Mouse (Mus musculus): Measurements from ENCODE around the gene Dtnb. TPM values are rescaled to one million over a fixed set of nuclear protein-coding genes. Genes with fewer than 3 reads are reported as not detected.

Gene Dtnb
- total and polyA plus RNA-seq, 2 experiments from 2014 or later: 4.7 to 25.5 TPM

- H3K4me1 ChIP-seq (ENCODE audit: control insufficient read depth, insufficient read depth): peaks cover 15% of the 10 kb centered on the region
- H3K36me3 ChIP-seq (replicated peaks; ENCODE audit: control insufficient read depth, insufficient read depth, low read length): no peaks in the 10 kb centered on the region
- no peak overlapping the region for H3K4me3 ChIP-seq (ENCODE audit: low read depth, low read length)
- no peak overlapping the region for H3K9ac ChIP-seq (replicated peaks; ENCODE audit: low read depth, low read length)
- no peaks in the 10 kb centered on the region for H3K27me3 ChIP-seq (ENCODE audit: control insufficient read depth, insufficient read depth, low read length)
- WGBS: 85% methylated on average over 7 of the region's 7 CpGs
- H3K27ac ChIP-seq (ENCODE audit: low read depth): no peak overlapping the region
- H3K9me3 ChIP-seq (replicated peaks; ENCODE audit: control insufficient read depth, low read length): no peaks in the 10 kb centered on the region
- DNase-seq (ENCODE audit: low spot score) (no peak), ATAC-seq (ENCODE audit: insufficient read depth, low read depth) (no peak)
- TF ChIP-seq CTCF (IDR thresholded peaks at IDR 0.05; ENCODE audit: low read depth): no peak
- TF ChIP-seq EP300 (IDR thresholded peaks at IDR 0.05; ENCODE audit: low read depth): no peak
- H3K4me2 ChIP-seq (ENCODE audit: low read depth, low read length): no peak overlapping the region
These were observed 164.8 kb downstream of the Dtnb start for GRCm38 (mm10) chr12:3737009-3737408.

GRCm38 (mm10) chr12:3738741-3739529, 166.8 kb downstream of the Dtnb start:
- Histone ChIP-seq H3K27me3 (ENCODE audit: control insufficient read depth, insufficient read depth, low read length) (no peaks in the 10 kb centered on the region), H3K27ac (ENCODE audit: low read depth) (no peak overlapping the region), H3K4me3 (ENCODE audit: low read depth, low read length) (no peak overlapping the region), H3K4me2 (ENCODE audit: low read depth, low read length) (no peak overlapping the region), H3K9ac (replicated peaks; ENCODE audit: low read depth, low read length) (no peak overlapping the region), H3K4me1 (ENCODE audit: control insufficient read depth, insufficient read depth) (peaks cover 10% of the 10 kb centered on the region), H3K36me3 (replicated peaks; ENCODE audit: control insufficient read depth, insufficient read depth, low read length) (no peaks in the 10 kb centered on the region), H3K9me3 (replicated peaks; ENCODE audit: control insufficient read depth, low read length) (no peaks in the 10 kb centered on the region)
- DNase-seq (ENCODE audit: low spot score): no peak
- TF ChIP-seq EP300 (IDR thresholded peaks at IDR 0.05; ENCODE audit: low read depth) (no peak), CTCF (IDR thresholded peaks at IDR 0.05; ENCODE audit: low read depth) (no peak)
- WGBS: 19% methylated on average over 7 of the region's 7 CpGs
- ATAC-seq (ENCODE audit: insufficient read depth, low read depth): no peak

- H3K9ac ChIP-seq (replicated peaks; ENCODE audit: low read depth, low read length): no peak overlapping the region
These were observed 167.8 kb downstream of the Dtnb start for GRCm38 (mm10) chr12:3739749-3740704.

GRCm38 (mm10) chr12:3740705-3741081, 168.5 kb downstream of the Dtnb start:
- TF ChIP-seq CTCF (IDR thresholded peaks at IDR 0.05; ENCODE audit: low read depth) (no peak), EP300 (IDR thresholded peaks at IDR 0.05; ENCODE audit: low read depth) (no peak)
- no peak for ATAC-seq (ENCODE audit: insufficient read depth, low read depth)
- 77% methylated on average over 3 of the region's 3 CpGs for WGBS

More at GRCm38 (mm10) chr12:3739749-3740704, 167.8 kb downstream of the Dtnb start:
- Histone ChIP-seq H3K4me3 (ENCODE audit: low read depth, low read length) (no peak overlapping the region), H3K36me3 (replicated peaks; ENCODE audit: control insufficient read depth, insufficient read depth, low read length) (no peaks in the 10 kb centered on the region), H3K4me1 (ENCODE audit: control insufficient read depth, insufficient read depth) (peaks cover 10% of the 10 kb centered on the region), H3K27me3 (ENCODE audit: control insufficient read depth, insufficient read depth, low read length) (no peaks in the 10 kb centered on the region), H3K4me2 (ENCODE audit: low read depth, low read length) (no peak overlapping the region), H3K27ac (ENCODE audit: low read depth) (no peak overlapping the region), H3K9me3 (replicated peaks; ENCODE audit: control insufficient read depth, low read length) (no peaks in the 10 kb centered on the region)
- ATAC-seq (ENCODE audit: insufficient read depth, low read depth) (no peak), DNase-seq (ENCODE audit: low spot score) (no peak)
- TF ChIP-seq EP300 (IDR thresholded peaks at IDR 0.05; ENCODE audit: low read depth): no peak
- 61% methylated on average over 18 of the region's 18 CpGs for WGBS

GRCm38 (mm10) chr12:3745432-3746105, 173.4 kb downstream of the Dtnb start:
- Histone ChIP-seq H3K27me3 (ENCODE audit: control insufficient read depth, insufficient read depth, low read length) (no peaks in the 10 kb centered on the region), H3K9ac (replicated peaks; ENCODE audit: low read depth, low read length) (no peak overlapping the region), H3K36me3 (replicated peaks; ENCODE audit: control insufficient read depth, insufficient read depth, low read length) (no peaks in the 10 kb centered on the region), H3K27ac (ENCODE audit: low read depth) (peak overlapping the region; percentile 15; the same call in 1 of the 2 replicates), H3K4me1 (ENCODE audit: control insufficient read depth, insufficient read depth) (peaks cover 11% of the 10 kb centered on the region; the same call in 1 of the 2 replicates), H3K9me3 (replicated peaks; ENCODE audit: control insufficient read depth, low read length) (no peaks in the 10 kb centered on the region), H3K4me3 (ENCODE audit: low read depth, low read length) (no peak overlapping the region), H3K4me2 (ENCODE audit: low read depth, low read length) (no peak overlapping the region)
- no peak for DNase-seq (ENCODE audit: low spot score)
- ATAC-seq (ENCODE audit: insufficient read depth, low read depth): no peak
- TF ChIP-seq CTCF (IDR thresholded peaks at IDR 0.05; ENCODE audit: low read depth) (no peak), EP300 (IDR thresholded peaks at IDR 0.05; ENCODE audit: low read depth) (no peak)
- 43% methylated on average over 7 of the region's 7 CpGs for WGBS

More at GRCm38 (mm10) chr12:3740705-3741081, 168.5 kb downstream of the Dtnb start:
- no peak overlapping the region for H3K27ac ChIP-seq (ENCODE audit: low read depth)
- no peaks in the 10 kb centered on the region for H3K9me3 ChIP-seq (replicated peaks; ENCODE audit: control insufficient read depth, low read length)
- H3K4me3 ChIP-seq (ENCODE audit: low read depth, low read length): no peak overlapping the region
- H3K36me3 ChIP-seq (replicated peaks; ENCODE audit: control insufficient read depth, insufficient read depth, low read length): no peaks in the 10 kb centered on the region
- peaks cover 15% of the 10 kb centered on the region for H3K4me1 ChIP-seq (ENCODE audit: control insufficient read depth, insufficient read depth)
- no peaks in the 10 kb centered on the region for H3K27me3 ChIP-seq (ENCODE audit: control insufficient read depth, insufficient read depth, low read length)
- no peak for DNase-seq (ENCODE audit: low spot score)
- no peak overlapping the region for H3K4me2 ChIP-seq (ENCODE audit: low read depth, low read length)
- no peak overlapping the region for H3K9ac ChIP-seq (replicated peaks; ENCODE audit: low read depth, low read length)

All from heart, postnatal 0 days (tissue).